Mouse (Mus musculus) C2C12 (cell line): Measurements from ENCODE around the gene Kcnd2.

Experiments
- CEBPB ChIP-seq: IDR thresholded peaks from one replicate; pipeline ENCODE4 v1.6.1; 2011; ENCODE audit warnings: low read depth, mild to moderate bottlenecking, control low read depth, moderate library complexity
- CTCF ChIP-seq: IDR thresholded peaks from one replicate; pipeline ENCODE4 v1.5.1; 2011; ENCODE audit not compliant: control insufficient read depth, insufficient read depth, insufficient read length
- MAX ChIP-seq: IDR thresholded peaks from one replicate; pipeline ENCODE4 v1.6.1; 2011; ENCODE audit warnings: mild to moderate bottlenecking, control low read depth
- MYOD1 ChIP-seq: IDR thresholded peaks from one replicate; pipeline ENCODE4 v1.6.1; 2011; ENCODE audit warnings: low read depth; ENCODE audit not compliant: control insufficient read depth, insufficient read length
- USF1 ChIP-seq: IDR thresholded peaks from one replicate; pipeline ENCODE4 v1.6.1; 2011; ENCODE audit warnings: low read depth, mild to moderate bottlenecking, control low read depth, moderate library complexity

DNA sequence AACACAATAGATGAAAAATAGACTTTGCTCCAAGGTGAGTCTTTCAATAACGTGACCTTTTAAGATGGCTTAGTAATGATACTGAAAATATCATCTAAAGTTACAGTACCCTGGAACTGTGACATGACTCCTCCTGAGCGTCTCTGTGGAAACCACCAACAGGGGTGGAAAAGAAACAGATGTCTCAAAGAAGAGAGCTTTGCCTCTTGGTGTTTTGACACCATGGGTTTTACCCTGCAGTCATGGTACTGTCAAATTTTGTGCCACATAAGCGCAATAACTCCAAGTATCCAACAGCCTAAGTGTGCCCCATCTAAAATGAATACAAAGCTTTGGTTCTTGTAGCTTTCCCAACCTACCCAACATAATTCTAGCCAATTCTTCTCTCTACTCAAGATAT is 374.9 kb downstream of the Kcnd2 start:
- no peak for TF ChIP-seq CTCF
- no peak for TF ChIP-seq MAX
- TF ChIP-seq MYOD1: no peak
- no peak for TF ChIP-seq CEBPB
- no peak for TF ChIP-seq USF1
